Mouse (Mus musculus): Measurements from ENCODE around the gene Reps2. TPM values are rescaled to one million over a fixed set of nuclear protein-coding genes. Genes with fewer than 3 reads are reported as not detected.

Reps2 gene
- polyA plus RNA-seq, 1 experiment = 0.34 TPM

DNA sequence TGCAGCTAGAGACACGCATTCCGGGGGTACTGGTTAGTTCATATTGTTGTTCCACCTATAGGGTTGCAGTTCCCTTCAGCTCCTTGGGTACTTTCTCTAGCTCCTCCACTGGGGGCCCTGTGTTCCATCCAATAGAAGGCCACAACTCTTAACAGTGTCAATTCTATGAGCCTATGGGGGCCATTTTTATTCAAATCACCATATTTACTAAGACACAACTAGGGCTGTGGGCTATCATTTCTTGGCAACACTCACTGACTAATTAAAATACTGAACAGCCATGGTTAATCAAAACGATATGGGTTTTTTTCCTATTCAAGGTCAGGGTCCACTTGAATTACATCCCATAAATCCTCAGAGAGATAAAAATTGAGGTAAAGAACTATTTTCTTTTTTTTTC is 43.8 kb downstream of the Reps2 start:
- Histone ChIP-seq H3K36me3 (ENCODE audit: control insufficient read depth, insufficient read depth, low read length) (no peaks in the 10 kb centered on the region), H3K27ac (ENCODE audit: control insufficient read depth, insufficient read depth, low read length) (no peak overlapping the region), H3K27me3 (ENCODE audit: control insufficient read depth, insufficient read depth, low read length) (no peaks in the 10 kb centered on the region), H3K4me1 (replicated peaks; ENCODE audit: control insufficient read depth, insufficient read depth, low read length) (no peaks in the 10 kb centered on the region), H3K4me3 (ENCODE audit: control insufficient read depth, insufficient read depth, low read length) (no peak overlapping the region)
- no peak for TF ChIP-seq CTCF (IDR thresholded peaks at IDR 0.05; ENCODE audit: borderline replicate concordance, control insufficient read depth, extremely low read depth, insufficient read depth, low read length, poor library complexity)
- no peak for TF ChIP-seq POLR2A (IDR thresholded peaks at IDR 0.05; ENCODE audit: control insufficient read depth, extremely low read depth, insufficient read depth, low read length, poor library complexity)
- WGBS = 95% methylated on average over 3 of the region's 3 CpGs
- no peak for DNase-seq

DNA sequence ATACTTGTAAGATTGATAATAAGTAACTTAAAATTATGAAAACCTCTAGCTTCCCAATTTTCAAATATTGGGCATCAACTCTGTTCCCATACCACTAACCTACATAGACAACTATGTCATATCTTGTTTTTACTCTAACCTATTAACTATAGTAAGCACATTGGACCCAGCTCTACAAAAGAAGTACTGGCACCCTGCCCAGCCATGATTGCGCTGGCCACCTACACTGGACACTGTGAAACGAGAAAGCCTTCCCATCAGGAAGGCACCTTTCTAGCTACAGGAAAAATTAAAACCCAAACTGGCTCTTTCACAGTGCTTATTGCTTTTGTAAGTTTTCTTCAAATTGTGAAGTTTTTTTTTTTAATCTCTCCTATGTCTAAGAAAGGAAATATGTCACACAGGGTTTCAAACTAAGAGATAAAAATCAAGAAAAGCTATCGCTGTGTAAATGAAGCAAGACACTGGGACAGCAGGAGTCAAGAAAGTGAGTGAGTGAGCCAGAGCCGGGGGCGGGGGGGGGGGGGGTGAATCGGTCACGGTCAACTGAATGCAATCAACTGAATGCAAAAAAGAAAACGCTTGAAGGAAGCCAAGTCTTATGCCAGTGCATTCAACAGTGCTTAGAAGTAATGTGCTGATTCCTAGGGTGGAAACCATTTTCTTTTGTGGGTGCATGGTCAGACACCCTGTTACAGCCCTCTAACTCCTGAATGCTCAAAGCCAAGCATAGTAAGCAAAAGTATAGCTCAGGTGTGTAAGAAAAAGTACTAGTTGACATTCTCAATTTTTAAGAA is 52.2 kb downstream of the Reps2 start:
- DNase-seq = no peak
- H3K27ac ChIP-seq (ENCODE audit: control insufficient read depth, insufficient read depth, low read length) = no peak overlapping the region
- H3K4me1 ChIP-seq (replicated peaks; ENCODE audit: control insufficient read depth, insufficient read depth, low read length) = no peaks in the 10 kb centered on the region
- no peak overlapping the region for H3K4me3 ChIP-seq (ENCODE audit: control insufficient read depth, insufficient read depth, low read length)
- no peaks in the 10 kb centered on the region for H3K36me3 ChIP-seq (ENCODE audit: control insufficient read depth, insufficient read depth, low read length)
- H3K27me3 ChIP-seq (ENCODE audit: control insufficient read depth, insufficient read depth, low read length) = no peaks in the 10 kb centered on the region
- WGBS = 80% methylated on average over 6 of the region's 8 CpGs
- no peak for TF ChIP-seq CTCF (IDR thresholded peaks at IDR 0.05; ENCODE audit: borderline replicate concordance, control insufficient read depth, extremely low read depth, insufficient read depth, low read length, poor library complexity)
- no peak for TF ChIP-seq POLR2A (IDR thresholded peaks at IDR 0.05; ENCODE audit: control insufficient read depth, extremely low read depth, insufficient read depth, low read length, poor library complexity)

DNA sequence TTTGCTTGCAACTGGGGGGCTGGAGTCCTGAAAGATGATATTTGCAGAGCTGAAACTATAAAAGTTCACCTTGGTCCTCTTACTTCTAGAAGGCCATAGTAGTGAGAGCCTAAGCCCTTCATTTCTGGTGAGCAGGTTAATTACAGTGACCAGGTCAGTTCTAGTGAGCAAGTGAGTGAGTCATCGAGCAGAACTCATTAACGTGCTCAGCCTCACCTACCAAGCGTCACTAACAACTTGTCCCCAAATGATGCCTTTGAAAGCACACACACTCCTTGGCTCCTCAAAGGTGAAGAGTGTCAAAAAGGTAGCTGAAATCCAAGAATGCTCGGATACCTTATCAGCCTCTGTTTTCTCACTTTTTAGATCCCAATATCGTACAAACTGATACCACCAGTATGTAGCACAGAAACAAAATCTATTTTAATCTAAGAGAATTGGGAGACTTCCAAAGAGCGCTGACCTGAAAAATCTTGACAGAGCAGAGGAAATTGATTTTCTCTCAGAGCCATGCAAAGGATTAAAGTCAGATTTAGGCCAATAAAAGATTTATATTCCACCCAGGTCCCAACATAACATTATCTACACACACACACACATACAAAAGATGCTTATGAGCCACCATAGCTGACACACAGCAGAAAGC is 53.2 kb downstream of the Reps2 start:
- Histone ChIP-seq H3K36me3 (ENCODE audit: control insufficient read depth, insufficient read depth, low read length) (no peaks in the 10 kb centered on the region), H3K4me1 (replicated peaks; ENCODE audit: control insufficient read depth, insufficient read depth, low read length) (no peaks in the 10 kb centered on the region), H3K27me3 (ENCODE audit: control insufficient read depth, insufficient read depth, low read length) (no peaks in the 10 kb centered on the region), H3K4me3 (ENCODE audit: control insufficient read depth, insufficient read depth, low read length) (no peak overlapping the region), H3K27ac (ENCODE audit: control insufficient read depth, insufficient read depth, low read length) (no peak overlapping the region)
- no peak for DNase-seq
- no peak for TF ChIP-seq POLR2A (IDR thresholded peaks at IDR 0.05; ENCODE audit: control insufficient read depth, extremely low read depth, insufficient read depth, low read length, poor library complexity)
- no peak for TF ChIP-seq CTCF (IDR thresholded peaks at IDR 0.05; ENCODE audit: borderline replicate concordance, control insufficient read depth, extremely low read depth, insufficient read depth, low read length, poor library complexity)
- 92% methylated on average over 6 of the region's 6 CpGs for WGBS

DNA sequence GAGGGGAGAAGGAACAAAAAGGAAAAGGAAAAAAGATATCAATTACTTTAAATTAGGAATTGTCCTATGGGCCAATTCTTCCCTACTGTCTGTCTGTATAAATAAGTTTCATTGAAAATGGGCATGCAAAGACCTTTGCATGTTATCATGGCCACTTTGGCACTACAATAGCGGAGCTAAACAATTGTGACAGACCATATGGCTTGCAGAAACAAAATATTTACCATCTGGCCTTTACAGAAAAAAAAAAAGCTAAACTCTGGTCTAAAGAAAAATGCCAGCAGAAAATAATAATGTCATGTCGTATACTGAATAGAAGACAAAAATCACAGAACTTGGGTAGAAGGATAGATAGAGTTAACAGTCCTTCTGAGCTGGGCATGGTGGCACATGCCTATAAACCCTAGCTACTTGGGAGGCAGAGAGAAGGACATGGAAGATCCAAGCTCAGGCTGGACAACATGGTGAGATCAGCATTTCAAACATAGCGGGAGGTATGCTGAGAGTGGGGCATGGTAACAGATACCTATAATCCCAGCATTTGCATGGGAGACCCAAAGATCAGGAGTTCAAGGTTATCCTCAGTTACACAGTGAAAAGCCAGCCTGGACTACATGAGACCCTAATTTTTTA is 54.2 kb downstream of the Reps2 start:
- TF ChIP-seq CTCF (IDR thresholded peaks at IDR 0.05; ENCODE audit: borderline replicate concordance, control insufficient read depth, extremely low read depth, insufficient read depth, low read length, poor library complexity) (no peak), POLR2A (IDR thresholded peaks at IDR 0.05; ENCODE audit: control insufficient read depth, extremely low read depth, insufficient read depth, low read length, poor library complexity) (no peak)
- Histone ChIP-seq H3K27me3 (ENCODE audit: control insufficient read depth, insufficient read depth, low read length) (no peaks in the 10 kb centered on the region), H3K27ac (ENCODE audit: control insufficient read depth, insufficient read depth, low read length) (no peak overlapping the region), H3K4me3 (ENCODE audit: control insufficient read depth, insufficient read depth, low read length) (no peak overlapping the region), H3K36me3 (ENCODE audit: control insufficient read depth, insufficient read depth, low read length) (no peaks in the 10 kb centered on the region), H3K4me1 (replicated peaks; ENCODE audit: control insufficient read depth, insufficient read depth, low read length) (no peaks in the 10 kb centered on the region)
- WGBS = 94% methylated on average over 3 of the region's 3 CpGs
- DNase-seq = no peak

DNA sequence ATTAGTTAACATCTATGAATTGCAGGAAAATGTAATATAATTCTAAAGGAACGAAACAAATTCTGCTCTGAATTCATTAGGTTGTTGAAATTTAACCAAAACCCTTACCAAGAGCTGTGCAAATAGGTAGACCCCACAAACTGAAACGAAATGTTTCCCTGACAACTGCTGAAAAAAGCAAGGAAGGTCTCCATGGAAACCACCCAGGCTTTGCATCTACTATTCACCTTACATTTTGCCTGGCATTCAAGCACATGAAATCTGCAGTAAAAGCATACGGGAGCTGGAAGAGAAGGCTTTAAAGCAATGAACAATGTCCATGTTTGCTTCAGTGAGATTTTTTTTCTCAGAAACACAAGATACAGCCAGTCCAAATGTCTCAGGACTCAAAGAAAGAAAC is 59.1 kb downstream of the Reps2 start:
- WGBS = 74% methylated on average over 3 of the region's 3 CpGs
- Histone ChIP-seq H3K36me3 (ENCODE audit: control insufficient read depth, insufficient read depth, low read length) (no peaks in the 10 kb centered on the region), H3K27me3 (ENCODE audit: control insufficient read depth, insufficient read depth, low read length) (no peaks in the 10 kb centered on the region), H3K4me3 (ENCODE audit: control insufficient read depth, insufficient read depth, low read length) (no peak overlapping the region), H3K4me1 (replicated peaks; ENCODE audit: control insufficient read depth, insufficient read depth, low read length) (no peaks in the 10 kb centered on the region), H3K27ac (ENCODE audit: control insufficient read depth, insufficient read depth, low read length) (no peak overlapping the region)
- TF ChIP-seq POLR2A (IDR thresholded peaks at IDR 0.05; ENCODE audit: control insufficient read depth, extremely low read depth, insufficient read depth, low read length, poor library complexity) (no peak), CTCF (IDR thresholded peaks at IDR 0.05; ENCODE audit: borderline replicate concordance, control insufficient read depth, extremely low read depth, insufficient read depth, low read length, poor library complexity) (no peak)
- no peak for DNase-seq

DNA sequence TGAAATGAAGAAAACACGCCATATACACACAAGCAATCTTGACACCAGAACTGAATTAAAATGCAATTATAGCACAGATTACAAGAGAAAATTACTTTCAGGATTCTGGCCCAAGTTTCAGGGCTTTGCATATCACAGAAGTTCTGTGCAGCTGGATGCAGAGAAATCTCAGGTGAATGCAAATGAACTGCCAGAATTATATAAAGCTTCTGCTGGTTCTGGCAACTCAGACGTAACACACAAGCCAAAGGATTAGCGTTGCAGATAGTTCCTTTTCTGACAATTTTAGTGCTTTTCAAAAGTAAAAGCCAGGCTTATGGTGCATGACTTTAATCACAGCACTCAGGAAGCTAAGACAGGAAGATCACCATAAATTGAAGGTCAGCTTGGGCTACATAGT is 62.9 kb downstream of the Reps2 start:
- H3K27me3 ChIP-seq (ENCODE audit: control insufficient read depth, insufficient read depth, low read length) = no peaks in the 10 kb centered on the region
- 73% methylated on average over 3 of the region's 3 CpGs for WGBS
- no peak overlapping the region for H3K27ac ChIP-seq (ENCODE audit: control insufficient read depth, insufficient read depth, low read length)
- no peak for TF ChIP-seq POLR2A (IDR thresholded peaks at IDR 0.05; ENCODE audit: control insufficient read depth, extremely low read depth, insufficient read depth, low read length, poor library complexity)
- no peak for TF ChIP-seq CTCF (IDR thresholded peaks at IDR 0.05; ENCODE audit: borderline replicate concordance, control insufficient read depth, extremely low read depth, insufficient read depth, low read length, poor library complexity)
- H3K4me3 ChIP-seq (ENCODE audit: control insufficient read depth, insufficient read depth, low read length) = no peak overlapping the region
- DNase-seq = no peak
- no peaks in the 10 kb centered on the region for H3K36me3 ChIP-seq (ENCODE audit: control insufficient read depth, insufficient read depth, low read length)
- no peaks in the 10 kb centered on the region for H3K4me1 ChIP-seq (replicated peaks; ENCODE audit: control insufficient read depth, insufficient read depth, low read length)

Data from thymus, adult 2 months (tissue).